19 mouse cellular contexts compared by ENCODE assay signal in genomic region chr9:94449911-94450310, GRCm38 (mm10).
"Had no signal": no experiment of that assay in that cellular context is flagged by ENCODE, and none has a peak within 500 bp of the region (broad histone marks: within the 10 kb centered on the region; RNA-seq: fewer than 3 reads in every experiment).

No protein-coding gene starts in this region.

- H3K27ac ChIP-seq: hindbrain, postnatal 0 days; kidney, embryonic 15.5 days; left cerebral cortex, adult 2 months; liver, embryonic 13.5 days; macrophage; midbrain, embryonic 12.5 days; midbrain, embryonic 15.5 days; stomach, postnatal 0 days had no signal

- H3K27me3 ChIP-seq: liver, embryonic 13.5 days; midbrain, embryonic 12.5 days; midbrain, embryonic 15.5 days had no signal

- H3K4me3 ChIP-seq: kidney, embryonic 15.5 days; left cerebral cortex, adult 2 months; liver, embryonic 13.5 days; midbrain, embryonic 12.5 days; midbrain, embryonic 15.5 days; myocyte had no signal

- H3K36me3 ChIP-seq: kidney, embryonic 15.5 days; liver, embryonic 13.5 days; midbrain, embryonic 12.5 days; midbrain, embryonic 15.5 days had no signal

- H3K4me2 ChIP-seq: kidney, embryonic 15.5 days; liver, embryonic 13.5 days; midbrain, embryonic 12.5 days; midbrain, embryonic 15.5 days had no signal

- ATAC-seq: hindbrain, postnatal 0 days; inflammation-experienced regulatory T-cells, adult 6 months; midbrain, embryonic 15.5 days had no signal

- H3K9ac ChIP-seq: kidney, embryonic 15.5 days; liver, embryonic 13.5 days; midbrain, embryonic 12.5 days; midbrain, embryonic 15.5 days had no signal

- H3K9me3 ChIP-seq: kidney, embryonic 15.5 days; liver, embryonic 13.5 days; midbrain, embryonic 12.5 days; midbrain, embryonic 15.5 days had no signal

- H3K4me1 ChIP-seq: liver, embryonic 13.5 days; midbrain, embryonic 12.5 days; midbrain, embryonic 15.5 days had no signal

- DNase-seq: kidney, adult 11 months; kidney, adult 8-10 months; kidney, postnatal 10 days; kidney, postnatal 36 days; layer of hippocampus, postnatal 36 days; liver, embryonic 13.5 days; right cerebral cortex, adult 18-20 months; right cerebral cortex, postnatal 14 days; right cerebral cortex, postnatal 4 days; thymus, postnatal 25 days had no signal
